Mouse (Mus musculus) brain, embryonic 14.5 days (tissue): ENCODE data around the gene Tbck.

Experiments
- CTCF ChIP-seq: fragments of 200-500 bp; IDR thresholded peaks from 2 replicates; pipeline ENCODE4 v1.5.1; 2012; ENCODE audit warnings: inconsistent platforms, mild to moderate bottlenecking, moderate library complexity, borderline replicate concordance; ENCODE audit not compliant: insufficient read depth, insufficient read length; ENCODE audit errors: extremely low read depth
- POLR2A ChIP-seq: fragments of 200-500 bp; IDR thresholded peaks from 2 replicates; pipeline ENCODE4 v1.6.1; 2012; ENCODE audit warnings: mild to moderate bottlenecking, inconsistent platforms, borderline replicate concordance; ENCODE audit not compliant: poor library complexity, insufficient read depth, insufficient read length, severe bottlenecking; ENCODE audit errors: extremely low read depth

DNA sequence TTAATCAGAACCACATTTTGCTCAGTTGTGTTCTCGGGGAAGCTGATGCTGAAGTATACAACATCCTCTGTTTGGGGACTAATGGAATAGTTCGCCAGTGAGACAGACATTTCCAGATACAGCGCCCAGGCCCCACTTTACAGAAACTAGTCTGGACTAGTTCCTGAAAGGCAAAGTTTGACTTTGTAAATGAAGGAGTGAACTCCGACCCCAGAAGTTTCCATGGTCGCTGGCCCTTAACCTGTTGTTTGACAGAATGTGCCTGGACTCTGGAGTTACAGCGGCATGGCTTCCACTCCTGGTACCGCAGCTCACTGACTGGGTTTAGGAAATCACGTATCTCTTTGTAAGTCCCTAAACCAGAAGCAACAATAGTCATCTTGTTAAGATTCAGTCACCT is 176.9 kb downstream of the Tbck start:
- TF ChIP-seq CTCF (no peak), POLR2A (no peak)
